Mouse (Mus musculus): Measurements from ENCODE around the gene Pxdc1. TPM values are rescaled to one million over a fixed set of nuclear protein-coding genes. Genes with fewer than 3 reads are reported as not detected.

Pxdc1 gene
- polyA plus RNA-seq, 1 experiment from 2014 or later: 12.4 TPM

- 67% methylated on average over 8 of the region's 8 CpGs for WGBS
- no peak for DNase-seq (ENCODE audit: low spot score)
- Histone ChIP-seq H3K27me3 (ENCODE audit: insufficient read depth, low read length) (no peaks in the 10 kb centered on the region), H3K4me2 (ENCODE audit: low read length) (no peak overlapping the region), H3K27ac (no peak overlapping the region), H3K4me3 (replicated peaks; ENCODE audit: low read depth, low read length) (no peak overlapping the region), H3K9me3 (replicated peaks; ENCODE audit: low read length) (no peaks in the 10 kb centered on the region), H3K36me3 (ENCODE audit: insufficient read depth, low read length) (no peaks in the 10 kb centered on the region), H3K9ac (ENCODE audit: low read depth, low read length) (no peak overlapping the region), H3K4me1 (replicated peaks; ENCODE audit: insufficient read depth, low read length) (0 out of 2 replicates have a peak, but pooled peaks cover 10% of the 10 kb centered on the region)
- no peak for ATAC-seq (replicated peaks; ENCODE audit: low FRiP score, low read depth)
- no peak for TF ChIP-seq CTCF (IDR thresholded peaks at IDR 0.05; ENCODE audit: low read depth)
These were observed 6.1 kb downstream of the Pxdc1 start for GRCm38 (mm10) chr13:34647221-34647620.

- no peak overlapping the region for H3K4me2 ChIP-seq (ENCODE audit: low read length)
- 73% methylated on average over 7 of the region's 7 CpGs for WGBS
- no peak overlapping the region for H3K9ac ChIP-seq (ENCODE audit: low read depth, low read length)
- 0 out of 2 replicates have a peak, but pooled peaks cover 10% of the 10 kb centered on the region for H3K4me1 ChIP-seq (replicated peaks; ENCODE audit: insufficient read depth, low read length)
- DNase-seq (ENCODE audit: low spot score) (no peak), ATAC-seq (replicated peaks; ENCODE audit: low FRiP score, low read depth) (no peak)
- H3K4me3 ChIP-seq (replicated peaks; ENCODE audit: low read depth, low read length): no peak overlapping the region
- H3K27me3 ChIP-seq (ENCODE audit: insufficient read depth, low read length): no peaks in the 10 kb centered on the region
- no peaks in the 10 kb centered on the region for H3K36me3 ChIP-seq (ENCODE audit: insufficient read depth, low read length)
- no peak overlapping the region for H3K27ac ChIP-seq
- TF ChIP-seq CTCF (IDR thresholded peaks at IDR 0.05; ENCODE audit: low read depth): no peak
- H3K9me3 ChIP-seq (replicated peaks; ENCODE audit: low read length): no peaks in the 10 kb centered on the region
These were observed 7.0 kb downstream of the Pxdc1 start for GRCm38 (mm10) chr13:34646240-34646750.

DNA sequence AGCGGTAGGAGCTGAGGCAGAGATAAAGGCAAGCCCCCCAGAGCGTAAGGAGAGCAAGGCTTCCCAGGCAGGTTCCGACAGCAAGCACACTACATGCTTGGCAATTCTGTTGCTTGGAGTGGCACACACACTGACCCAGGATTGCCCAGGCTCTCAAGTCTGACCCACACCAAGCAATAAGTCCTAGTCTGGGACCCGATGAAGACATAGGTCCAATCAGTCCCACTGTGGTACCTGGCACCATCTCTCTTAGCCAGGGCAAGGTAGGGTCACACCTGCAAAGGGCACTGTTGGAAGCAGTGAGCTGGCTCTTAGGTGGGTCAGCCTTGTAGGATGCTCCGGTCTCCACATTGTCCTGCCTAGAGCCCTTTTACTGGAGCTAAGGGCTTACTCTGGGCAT is 7.8 kb downstream of the Pxdc1 start:
- Histone ChIP-seq H3K9me3 (replicated peaks; ENCODE audit: low read length) (no peaks in the 10 kb centered on the region), H3K9ac (ENCODE audit: low read depth, low read length) (no peak overlapping the region), H3K4me2 (ENCODE audit: low read length) (no peak overlapping the region), H3K4me1 (replicated peaks; ENCODE audit: insufficient read depth, low read length) (0 out of 2 replicates have a peak, but pooled peaks cover 5% of the 10 kb centered on the region), H3K36me3 (ENCODE audit: insufficient read depth, low read length) (no peaks in the 10 kb centered on the region), H3K27me3 (ENCODE audit: insufficient read depth, low read length) (no peaks in the 10 kb centered on the region), H3K4me3 (replicated peaks; ENCODE audit: low read depth, low read length) (no peak overlapping the region), H3K27ac (no peak overlapping the region)
- no peak for ATAC-seq (replicated peaks; ENCODE audit: low FRiP score, low read depth)
- 95% methylated on average over 5 of the region's 5 CpGs for WGBS
- TF ChIP-seq CTCF (IDR thresholded peaks at IDR 0.05; ENCODE audit: low read depth): no peak
- no peak for DNase-seq (ENCODE audit: low spot score)

DNA sequence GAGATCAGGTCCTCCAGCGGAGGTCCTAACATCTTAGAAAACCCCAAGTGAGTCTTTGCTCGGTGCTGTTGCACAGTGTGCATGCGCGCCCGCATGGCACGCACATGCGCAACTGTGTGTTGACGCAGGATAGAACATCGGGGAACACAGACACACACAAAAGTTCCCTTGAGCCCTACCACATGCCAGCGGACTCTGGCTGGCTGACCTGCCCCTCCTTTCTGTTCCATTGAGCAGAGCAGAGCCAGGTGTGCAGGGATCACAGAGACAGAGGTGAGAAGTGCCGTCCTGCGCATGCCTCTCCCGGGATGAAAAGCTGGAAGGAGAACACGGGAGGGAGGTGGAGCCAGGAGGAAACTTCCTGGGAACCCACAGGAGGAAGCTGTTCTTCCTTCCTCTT is 8.9 kb downstream of the Pxdc1 start:
- DNase-seq (ENCODE audit: low spot score): no peak
- no peaks in the 10 kb centered on the region for H3K9me3 ChIP-seq (replicated peaks; ENCODE audit: low read length)
- TF ChIP-seq CTCF (IDR thresholded peaks at IDR 0.05; ENCODE audit: low read depth): no peak
- no peak overlapping the region for H3K4me3 ChIP-seq (replicated peaks; ENCODE audit: low read depth, low read length)
- H3K27ac ChIP-seq: no peak overlapping the region
- WGBS: 74% methylated on average over 14 of the region's 14 CpGs
- H3K9ac ChIP-seq (ENCODE audit: low read depth, low read length): no peak overlapping the region
- no peaks in the 10 kb centered on the region for H3K4me1 ChIP-seq (replicated peaks; ENCODE audit: insufficient read depth, low read length)
- no peaks in the 10 kb centered on the region for H3K27me3 ChIP-seq (ENCODE audit: insufficient read depth, low read length)
- H3K36me3 ChIP-seq (ENCODE audit: insufficient read depth, low read length): no peaks in the 10 kb centered on the region
- no peak overlapping the region for H3K4me2 ChIP-seq (ENCODE audit: low read length)
- no peak for ATAC-seq (replicated peaks; ENCODE audit: low FRiP score, low read depth)

DNA sequence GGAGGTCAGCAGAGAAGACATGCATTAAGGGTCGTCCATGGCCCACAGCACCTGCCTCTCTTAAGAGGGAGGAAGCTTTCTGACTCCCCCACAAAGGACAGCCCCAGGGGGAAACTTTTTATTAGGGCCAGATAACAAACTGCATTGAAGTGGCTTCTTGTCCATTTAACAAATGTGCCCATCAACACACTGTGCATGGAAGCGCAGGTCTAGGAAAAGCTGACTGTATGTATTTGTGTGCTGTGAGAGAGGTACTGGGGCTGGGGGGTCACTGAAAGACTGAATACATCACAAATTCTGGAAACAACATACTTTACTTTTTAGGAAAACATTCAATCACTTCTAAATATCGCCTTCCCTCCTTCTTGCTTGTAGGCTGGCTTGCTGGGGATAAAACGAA is 9.4 kb downstream of the Pxdc1 start:
- no peak overlapping the region for H3K4me3 ChIP-seq (replicated peaks; ENCODE audit: low read depth, low read length)
- TF ChIP-seq CTCF (IDR thresholded peaks at IDR 0.05; ENCODE audit: low read depth): no peak
- no peaks in the 10 kb centered on the region for H3K27me3 ChIP-seq (ENCODE audit: insufficient read depth, low read length)
- H3K4me1 ChIP-seq (replicated peaks; ENCODE audit: insufficient read depth, low read length): no peaks in the 10 kb centered on the region
- no peaks in the 10 kb centered on the region for H3K9me3 ChIP-seq (replicated peaks; ENCODE audit: low read length)
- no peaks in the 10 kb centered on the region for H3K36me3 ChIP-seq (ENCODE audit: insufficient read depth, low read length)
- no peak overlapping the region for H3K27ac ChIP-seq
- H3K9ac ChIP-seq (ENCODE audit: low read depth, low read length): no peak overlapping the region
- no peak for DNase-seq (ENCODE audit: low spot score)
- ATAC-seq (replicated peaks; ENCODE audit: low FRiP score, low read depth): no peak
- 70% methylated on average over 4 of the region's 4 CpGs for WGBS
- no peak overlapping the region for H3K4me2 ChIP-seq (ENCODE audit: low read length)

GRCm38 (mm10) chr13:34642941-34643875 is 10.1 kb downstream of the Pxdc1 start:
- Histone ChIP-seq H3K9ac (ENCODE audit: low read depth, low read length) (no peak overlapping the region), H3K27ac (no peak overlapping the region), H3K4me3 (replicated peaks; ENCODE audit: low read depth, low read length) (no peak overlapping the region), H3K4me1 (replicated peaks; ENCODE audit: insufficient read depth, low read length) (no peaks in the 10 kb centered on the region), H3K9me3 (replicated peaks; ENCODE audit: low read length) (no peaks in the 10 kb centered on the region), H3K27me3 (ENCODE audit: insufficient read depth, low read length) (no peaks in the 10 kb centered on the region), H3K4me2 (ENCODE audit: low read length) (no peak overlapping the region), H3K36me3 (ENCODE audit: insufficient read depth, low read length) (no peaks in the 10 kb centered on the region)
- WGBS: 26% methylated on average over 7 of the region's 7 CpGs
- ATAC-seq (replicated peaks; ENCODE audit: low FRiP score, low read depth) (no peak), DNase-seq (ENCODE audit: low spot score) (peak; percentile 79)
- peak; percentile 99 for TF ChIP-seq CTCF (IDR thresholded peaks at IDR 0.05; ENCODE audit: low read depth)
